Mouse (Mus musculus): ENCODE results near the gene Exoc3l4. TPM values are rescaled to one million over a fixed set of nuclear protein-coding genes. Genes with fewer than 3 reads are reported as not detected.
A peak's percentile ranks its signal among the peaks of the same experiment; 100 is the strongest.

The Exoc3l4 gene
- 11.1 and 11.5 TPM in 2 replicates for polyA plus RNA-seq (2015; fragmentation: Nextera tagmentation; extraction: Ambion mirVana)

DNA sequence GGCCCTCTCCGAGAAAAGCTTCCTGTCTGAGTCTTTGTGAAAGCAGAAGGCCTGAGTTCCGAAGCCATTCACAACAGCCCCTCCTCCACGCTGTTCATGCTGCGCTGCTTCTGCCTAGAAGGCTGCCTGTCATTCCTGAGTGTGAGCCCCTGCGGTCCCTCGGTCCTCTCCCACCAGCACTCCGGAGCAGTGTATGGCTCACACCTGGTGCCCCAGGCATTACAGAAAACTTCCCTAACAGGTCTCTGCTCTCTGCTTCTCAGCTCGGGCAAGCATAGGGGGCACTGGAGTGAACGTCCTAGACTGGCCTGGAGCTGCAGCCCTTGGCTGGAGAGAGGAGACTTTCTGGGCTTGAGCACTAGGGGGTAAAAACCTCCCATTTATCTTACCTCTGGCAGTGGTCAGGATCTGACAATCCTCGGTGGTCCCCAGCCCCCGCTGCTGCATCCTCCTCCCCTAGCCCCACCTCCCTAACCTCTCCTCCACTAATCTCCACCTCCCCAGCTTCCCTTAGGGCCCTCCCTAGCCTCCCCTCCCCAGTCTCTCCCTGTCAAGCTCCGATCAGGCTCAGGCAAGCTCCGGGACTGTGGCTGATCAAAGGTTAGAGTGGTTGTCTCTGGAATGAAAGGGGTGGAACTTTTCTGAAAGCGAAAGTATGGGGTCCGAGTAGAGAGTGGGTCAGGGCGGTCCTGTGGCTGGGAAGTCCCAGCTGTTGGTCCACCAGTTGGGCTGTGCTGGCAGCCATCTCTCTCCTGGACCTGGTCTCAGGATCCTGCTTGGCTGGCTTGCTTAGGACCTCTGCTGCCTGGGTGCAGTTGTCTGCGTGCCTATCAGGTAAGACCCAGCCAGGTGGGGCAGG, at the start of gene Exoc3l4:
Gene Exoc3l4, plus strand, starts transcription at position 97 of the 859 bp plus-strand sequence.
- H3K9ac ChIP-seq: peak within 1 kb of the TSS; percentile 35
- H3K4me2 ChIP-seq (replicated peaks): peak within 1 kb of the TSS; percentile 74
- peaks cover 43% of the 10 kb centered on the region for H3K4me1 ChIP-seq (replicated peaks)
- peak; percentile 73 for ATAC-seq
- no peaks in the 10 kb centered on the region for H3K9me3 ChIP-seq
- peak within 1 kb of the TSS; percentile 29 for H3K4me3 ChIP-seq (replicated peaks)
- no peaks in the 10 kb centered on the region for H3K36me3 ChIP-seq
- 2% methylated on average over 17 of the region's 17 CpGs for WGBS
- peak within 1 kb of the TSS; percentile 38 for H3K27ac ChIP-seq
- peaks cover 6% of the 10 kb centered on the region for H3K27me3 ChIP-seq (replicated peaks)

DNA sequence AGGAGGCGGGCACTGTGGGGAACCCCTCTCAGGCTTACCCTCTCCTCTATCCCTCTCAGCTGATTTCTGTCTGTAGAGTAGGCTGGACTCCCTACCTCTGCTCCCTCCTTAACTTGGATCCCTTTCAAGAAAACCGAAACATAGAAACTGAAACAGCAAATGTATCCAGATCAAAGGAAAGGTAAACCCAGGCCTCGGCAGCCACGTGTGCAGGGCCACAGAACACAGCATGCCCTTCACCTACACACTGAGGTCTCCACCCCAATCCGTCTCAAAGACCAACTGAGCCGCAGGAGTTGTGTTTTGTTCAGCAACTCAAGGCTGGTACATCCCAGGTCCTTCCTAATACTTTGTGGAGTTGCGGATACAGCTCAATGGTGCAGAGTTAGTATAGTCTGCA, 49.8 kb upstream of the Exoc3l4 start:
- Histone ChIP-seq H3K27me3 (replicated peaks) (no peaks in the 10 kb centered on the region), H3K36me3 (no peaks in the 10 kb centered on the region), H3K9me3 (no peaks in the 10 kb centered on the region), H3K9ac (no peak overlapping the region), H3K4me2 (replicated peaks) (no peak overlapping the region), H3K4me3 (replicated peaks) (no peak overlapping the region), H3K4me1 (replicated peaks) (peaks cover 44% of the 10 kb centered on the region), H3K27ac (no peak overlapping the region)
- ATAC-seq: no peak; the same call in 1 of the 2 replicates
- WGBS: 68% methylated on average over 7 of the region's 7 CpGs

DNA sequence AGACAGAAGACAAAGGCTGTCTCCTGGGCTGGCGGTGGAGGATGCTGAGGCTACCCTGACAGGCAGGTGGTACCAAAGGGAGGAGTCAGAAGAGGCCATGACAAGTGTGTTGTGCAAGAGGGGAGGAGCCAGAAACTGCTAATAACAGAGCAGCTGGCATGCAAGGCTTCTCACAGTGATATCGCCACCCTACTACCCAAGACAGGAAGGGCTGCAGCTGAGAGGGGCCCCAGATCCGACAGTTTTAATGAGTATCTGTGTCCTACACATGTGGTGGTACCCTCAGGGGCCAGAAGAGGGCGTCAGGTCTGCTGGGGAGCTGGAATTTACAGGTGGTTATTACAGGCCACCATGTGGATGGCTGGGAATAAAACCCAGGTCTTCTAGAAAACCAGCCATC, 46.6 kb upstream of the Exoc3l4 start:
- no peaks in the 10 kb centered on the region for H3K27me3 ChIP-seq (replicated peaks)
- peaks cover 44% of the 10 kb centered on the region for H3K4me1 ChIP-seq (replicated peaks)
- H3K4me3 ChIP-seq (replicated peaks): no peak overlapping the region
- H3K36me3 ChIP-seq: no peaks in the 10 kb centered on the region
- no peaks in the 10 kb centered on the region for H3K9me3 ChIP-seq
- WGBS: 46% methylated on average over 4 of the region's 4 CpGs
- peak; percentile 29 for ATAC-seq
- H3K4me2 ChIP-seq (replicated peaks): no peak overlapping the region
- no peak overlapping the region for H3K27ac ChIP-seq
- no peak overlapping the region for H3K9ac ChIP-seq

DNA sequence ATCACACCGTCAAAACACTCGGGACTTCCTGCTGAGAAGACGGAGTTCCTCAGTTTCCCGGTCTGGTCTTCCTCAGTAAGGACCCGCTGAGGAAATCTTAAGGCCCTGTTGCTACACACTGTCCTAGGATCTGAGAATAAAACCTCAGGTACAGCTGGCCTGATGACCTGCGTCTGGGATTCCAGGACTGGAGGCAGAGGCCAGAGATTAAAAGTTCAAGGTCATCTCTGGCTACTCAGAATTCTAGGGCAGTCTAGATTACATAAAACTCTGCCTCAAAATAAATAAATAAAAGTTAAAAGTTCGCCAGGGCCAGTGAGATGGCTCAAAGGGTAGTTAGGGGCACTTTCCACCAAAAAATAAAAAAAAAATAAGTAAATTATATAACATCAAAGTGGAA, 44.9 kb upstream of the Exoc3l4 start:
- no peak overlapping the region for H3K4me3 ChIP-seq (replicated peaks)
- H3K27me3 ChIP-seq (replicated peaks): no peaks in the 10 kb centered on the region
- no peak overlapping the region for H3K27ac ChIP-seq
- H3K9ac ChIP-seq: no peak overlapping the region
- peaks cover 47% of the 10 kb centered on the region for H3K4me1 ChIP-seq (replicated peaks)
- no peak overlapping the region for H3K4me2 ChIP-seq (replicated peaks)
- no peaks in the 10 kb centered on the region for H3K36me3 ChIP-seq
- no peaks in the 10 kb centered on the region for H3K9me3 ChIP-seq
- ATAC-seq: no peak
- WGBS: 78% methylated on average over 7 of the region's 7 CpGs

DNA sequence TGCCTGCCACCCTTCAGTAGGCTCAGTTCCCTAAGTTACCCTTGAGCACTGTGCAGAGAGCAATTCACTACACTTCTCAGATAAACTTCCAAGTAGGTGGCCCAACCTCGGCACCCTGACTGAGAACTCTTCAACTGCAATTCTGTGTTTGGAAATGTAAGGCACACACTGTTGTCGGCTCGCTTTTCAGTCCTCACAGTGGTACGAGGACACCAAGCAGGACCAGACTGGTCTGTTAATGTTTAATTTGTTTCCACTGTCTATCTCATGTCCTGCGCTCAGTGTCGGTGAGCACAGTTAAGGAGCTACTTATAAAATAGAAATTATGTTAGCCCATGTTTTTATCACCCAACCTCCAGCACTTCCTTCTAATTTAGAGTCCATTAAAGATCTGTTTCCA, 43.4 kb upstream of the Exoc3l4 start:
- H3K4me3 ChIP-seq (replicated peaks): no peak overlapping the region

DNA sequence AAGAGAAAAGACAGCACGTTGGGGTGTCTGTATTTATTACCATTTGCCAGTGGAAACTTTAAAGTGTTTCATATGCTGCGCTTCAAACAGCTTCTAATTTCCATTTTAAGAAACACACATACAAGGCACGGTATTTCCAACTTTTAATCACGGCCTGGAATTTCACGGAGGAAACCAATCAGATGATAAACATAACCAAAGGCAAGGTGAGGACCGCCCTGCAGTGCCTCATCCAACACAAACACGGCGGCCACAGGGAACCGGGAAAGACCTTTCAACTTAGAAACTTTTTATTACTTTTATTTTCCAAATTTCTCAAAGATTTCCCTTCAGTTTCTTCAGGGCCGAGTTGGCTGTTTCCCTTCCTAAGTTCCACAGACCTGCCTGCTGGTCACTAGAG, 42.1 kb upstream of the Exoc3l4 start:
- H3K9ac ChIP-seq: no peak overlapping the region
- no peak overlapping the region for H3K4me3 ChIP-seq (replicated peaks)
- 36% methylated on average over 10 of the region's 10 CpGs for WGBS
- no peak for ATAC-seq
- peaks cover 27% of the 10 kb centered on the region for H3K4me1 ChIP-seq (replicated peaks)
- 0 out of 2 replicates have a peak overlapping the region, but pooled peaks have one; percentile 28 for H3K27ac ChIP-seq
- H3K9me3 ChIP-seq: no peaks in the 10 kb centered on the region
- H3K27me3 ChIP-seq (replicated peaks): no peaks in the 10 kb centered on the region
- H3K36me3 ChIP-seq: no peaks in the 10 kb centered on the region
- H3K4me2 ChIP-seq (replicated peaks): peak overlapping the region; percentile 76

More for the DNA sequence above, 43.4 kb upstream of the Exoc3l4 start:
- no peaks in the 10 kb centered on the region for H3K9me3 ChIP-seq
- H3K9ac ChIP-seq: no peak overlapping the region
- WGBS: 53% methylated on average over 6 of the region's 6 CpGs
- peaks cover 39% of the 10 kb centered on the region for H3K4me1 ChIP-seq (replicated peaks)
- peak overlapping the region; percentile 20; the same call in 1 of the 2 replicates for H3K4me2 ChIP-seq (replicated peaks)
- no peaks in the 10 kb centered on the region for H3K27me3 ChIP-seq (replicated peaks)
- no peaks in the 10 kb centered on the region for H3K36me3 ChIP-seq
- no peak for ATAC-seq
- H3K27ac ChIP-seq: no peak overlapping the region

DNA sequence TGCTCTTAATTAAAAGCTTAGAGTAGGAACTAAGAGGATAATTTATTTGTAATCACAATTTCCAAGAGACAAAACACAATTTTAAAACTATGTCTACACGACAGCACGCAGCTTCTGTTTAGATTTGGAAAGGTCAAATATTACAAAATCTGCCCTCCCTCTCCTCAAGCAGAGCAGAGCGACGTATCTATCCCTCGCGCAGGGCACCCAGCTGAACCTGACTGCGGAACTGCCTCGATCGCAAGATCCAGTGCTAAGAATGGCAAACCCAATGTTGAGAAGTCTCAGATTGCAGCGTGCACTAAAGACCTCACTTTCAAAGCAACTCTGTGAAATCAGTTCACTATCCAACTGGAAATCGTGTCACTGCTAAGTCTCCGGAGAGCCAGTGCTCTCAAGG, 41.3 kb upstream of the Exoc3l4 start:
- no peak for ATAC-seq
- WGBS: 38% methylated on average over 12 of the region's 12 CpGs
- H3K4me1 ChIP-seq (replicated peaks): peaks cover 27% of the 10 kb centered on the region
- H3K9ac ChIP-seq: peak overlapping the region; percentile 97; the same call in 1 of the 2 replicates
- no peaks in the 10 kb centered on the region for H3K27me3 ChIP-seq (replicated peaks)
- H3K27ac ChIP-seq: 0 out of 2 replicates have a peak overlapping the region, but pooled peaks have one; percentile 37
- peak overlapping the region; percentile 97 for H3K4me3 ChIP-seq (replicated peaks)
- peak overlapping the region; percentile 76 for H3K4me2 ChIP-seq (replicated peaks)
- no peaks in the 10 kb centered on the region for H3K9me3 ChIP-seq
- H3K36me3 ChIP-seq: no peaks in the 10 kb centered on the region

DNA sequence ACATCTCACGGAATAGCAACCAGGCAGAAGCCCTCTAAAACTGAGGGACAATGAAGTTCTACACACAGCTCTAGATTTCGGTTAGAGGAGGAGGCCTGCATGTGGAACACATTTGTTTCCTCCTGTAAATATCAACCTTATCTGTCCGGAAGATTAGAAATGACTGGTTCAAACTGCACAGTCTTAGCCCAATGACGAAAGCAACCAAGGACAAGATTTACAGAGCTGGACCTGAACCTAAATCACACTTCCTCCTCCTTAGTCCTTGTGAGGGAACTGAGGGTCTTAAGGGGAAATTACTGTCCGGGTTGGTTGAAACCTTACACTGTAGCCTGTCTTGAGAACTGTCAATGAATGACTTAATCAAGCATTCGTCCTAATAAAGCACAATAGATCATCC, 40.8 kb upstream of the Exoc3l4 start:
- Histone ChIP-seq H3K36me3 (no peaks in the 10 kb centered on the region), H3K27me3 (replicated peaks) (no peaks in the 10 kb centered on the region), H3K4me1 (replicated peaks) (peaks cover 25% of the 10 kb centered on the region), H3K4me2 (replicated peaks) (peak overlapping the region; percentile 76), H3K27ac (peak overlapping the region; percentile 37), H3K9me3 (no peaks in the 10 kb centered on the region), H3K9ac (peak overlapping the region; percentile 97; the same call in 1 of the 2 replicates), H3K4me3 (replicated peaks) (peak overlapping the region; percentile 97)
- 13% methylated on average over 6 of the region's 6 CpGs for WGBS
- ATAC-seq: no peak

DNA sequence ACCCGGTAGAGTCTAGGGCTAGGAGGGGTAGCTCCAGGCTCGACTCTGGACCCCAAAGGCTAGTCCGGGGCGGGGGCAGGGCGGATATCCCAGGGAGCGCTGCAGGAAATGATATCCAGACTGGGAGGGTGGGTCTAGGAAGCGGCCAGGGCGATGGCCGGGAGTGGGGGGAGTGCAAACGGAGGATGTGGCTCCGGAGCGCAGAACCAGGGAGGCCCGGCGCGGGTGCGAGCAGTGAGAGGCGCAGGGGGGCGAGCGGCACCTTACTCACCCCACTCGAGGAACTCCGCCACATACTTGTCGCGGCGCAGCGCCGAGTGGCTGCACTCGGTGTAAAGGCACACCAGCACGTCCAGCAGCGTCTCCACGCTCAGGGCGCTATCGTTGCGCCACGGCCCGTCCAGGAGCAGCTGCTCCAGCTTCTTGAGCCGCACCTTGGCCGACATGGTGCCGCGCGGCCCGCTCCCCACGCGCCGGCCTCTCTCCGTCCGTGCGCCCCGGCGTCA, 39.9 kb upstream of the Exoc3l4 start:
- Histone ChIP-seq H3K9ac (peak overlapping the region; percentile 97), H3K27ac (peak overlapping the region; percentile 97), H3K4me3 (replicated peaks) (peak overlapping the region; percentile 97), H3K4me1 (replicated peaks) (peaks cover 24% of the 10 kb centered on the region), H3K36me3 (no peaks in the 10 kb centered on the region), H3K9me3 (no peaks in the 10 kb centered on the region), H3K27me3 (replicated peaks) (no peaks in the 10 kb centered on the region), H3K4me2 (replicated peaks) (peak overlapping the region; percentile 76)
- WGBS: under 1% methylated on average over 49 of the region's 49 CpGs
- peak; percentile 35 for ATAC-seq

DNA sequence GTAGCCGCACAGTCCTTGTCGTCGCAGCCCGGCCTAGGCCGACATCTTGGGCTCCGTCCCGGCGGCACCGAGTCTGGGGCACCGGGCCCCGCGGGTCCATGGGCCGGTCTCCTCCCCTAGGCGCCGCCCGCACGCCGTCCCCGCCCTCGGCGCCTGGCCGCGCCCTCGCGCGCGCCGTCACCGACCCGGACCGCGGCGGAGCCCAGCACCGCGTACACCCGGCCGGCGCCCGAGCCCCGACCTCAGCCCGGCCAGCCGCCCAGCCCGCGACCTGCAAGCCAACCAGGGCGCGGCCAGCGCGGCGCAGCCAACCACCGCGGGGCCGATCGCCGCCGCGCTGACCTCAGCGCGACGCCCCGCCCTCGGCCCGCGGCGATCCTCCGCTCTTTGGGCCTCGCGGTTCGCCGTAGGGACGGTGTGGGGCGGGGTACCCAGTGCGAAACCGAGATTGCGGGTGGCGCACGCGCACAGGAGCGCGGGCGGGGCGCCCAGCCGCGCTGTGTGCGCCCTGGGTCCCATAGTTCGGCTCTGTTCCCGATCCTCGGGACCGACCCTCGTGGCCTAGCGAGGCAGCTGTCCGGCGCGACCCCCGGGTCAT, 39.3 kb upstream of the Exoc3l4 start, which contains the start of gene Cdc42bpb:
Gene Cdc42bpb, minus strand, starts transcription at position 343 of the 598 bp plus-strand sequence.
- no peaks in the 10 kb centered on the region for H3K36me3 ChIP-seq
- peak within 1 kb of the TSS; percentile 76 for H3K4me2 ChIP-seq (replicated peaks)
- peaks cover 24% of the 10 kb centered on the region for H3K4me1 ChIP-seq (replicated peaks)
- H3K27ac ChIP-seq: peak within 1 kb of the TSS; percentile 97
- peak within 1 kb of the TSS; percentile 97 for H3K4me3 ChIP-seq (replicated peaks)
- H3K9me3 ChIP-seq: no peaks in the 10 kb centered on the region
- peak; percentile 91 for ATAC-seq
- WGBS: 0% methylated on average over 81 of the region's 94 CpGs
- peak within 1 kb of the TSS; percentile 97 for H3K9ac ChIP-seq
- H3K27me3 ChIP-seq (replicated peaks): no peaks in the 10 kb centered on the region

DNA sequence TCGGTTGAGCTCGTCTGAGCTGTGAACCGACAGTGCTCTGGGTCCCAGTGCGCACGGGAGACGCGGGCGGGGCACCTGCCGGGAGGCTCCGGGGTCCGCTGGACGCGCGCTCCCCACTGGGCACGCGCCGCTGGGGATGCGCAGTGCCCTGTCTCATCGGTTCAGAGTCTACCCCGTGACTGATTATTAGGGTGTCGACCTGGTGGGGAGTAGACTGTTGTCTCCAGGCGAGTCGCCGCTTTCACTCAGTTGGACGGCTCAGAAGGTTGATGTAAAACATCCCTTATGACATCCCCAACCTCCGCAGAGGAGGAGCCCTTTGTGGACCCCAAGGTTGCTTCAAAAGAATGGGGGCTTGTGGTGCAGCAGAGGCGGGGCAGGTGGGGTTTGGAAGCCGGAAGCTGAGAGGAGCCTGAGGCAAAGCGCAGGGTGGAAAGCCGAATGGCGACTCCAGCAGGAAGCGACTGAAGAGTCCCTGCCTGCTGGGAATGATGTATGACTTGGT, 38.8 kb upstream of the Exoc3l4 start:
- ATAC-seq: peak; percentile 73
- WGBS: 0% methylated on average over 31 of the region's 32 CpGs
- Histone ChIP-seq H3K4me2 (replicated peaks) (peak overlapping the region; percentile 76), H3K4me1 (replicated peaks) (peaks cover 24% of the 10 kb centered on the region), H3K27ac (peak overlapping the region; percentile 97), H3K9ac (peak overlapping the region; percentile 97), H3K27me3 (replicated peaks) (no peaks in the 10 kb centered on the region), H3K36me3 (no peaks in the 10 kb centered on the region), H3K9me3 (no peaks in the 10 kb centered on the region), H3K4me3 (replicated peaks) (peak overlapping the region; percentile 97)

DNA sequence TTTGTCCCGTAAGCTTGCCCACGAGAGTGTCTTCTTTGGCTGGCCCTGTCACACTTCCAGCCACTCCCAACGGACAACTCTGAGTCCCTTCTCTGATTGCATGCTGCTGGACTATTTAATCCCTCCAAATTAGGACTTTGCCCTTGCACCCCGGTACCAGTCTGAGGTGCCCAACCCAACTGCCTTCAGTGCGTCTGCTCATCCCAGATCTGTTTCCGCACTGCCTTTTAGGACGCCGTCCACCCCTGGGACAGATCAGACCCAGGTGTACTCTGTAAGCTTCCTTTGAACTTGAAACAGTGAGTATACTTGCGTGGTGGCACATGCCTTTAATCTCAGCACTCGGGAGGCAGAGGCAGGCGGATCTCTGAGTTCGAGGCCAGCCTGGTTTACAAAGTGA, 38.0 kb upstream of the Exoc3l4 start:
- H3K27ac ChIP-seq: no peak overlapping the region
- no peaks in the 10 kb centered on the region for H3K27me3 ChIP-seq (replicated peaks)
- H3K4me2 ChIP-seq (replicated peaks): peak overlapping the region; percentile 76
- H3K36me3 ChIP-seq: no peaks in the 10 kb centered on the region
- H3K4me1 ChIP-seq (replicated peaks): peaks cover 19% of the 10 kb centered on the region
- WGBS: 71% methylated on average over 12 of the region's 12 CpGs
- H3K4me3 ChIP-seq (replicated peaks): no peak overlapping the region; the same call in 1 of the 2 replicates
- ATAC-seq: no peak
- no peak overlapping the region for H3K9ac ChIP-seq
- H3K9me3 ChIP-seq: no peaks in the 10 kb centered on the region

Measured in intestine, embryonic 15.5 days (tissue).